Mouse (Mus musculus) olfactory bulb, adult 2 months (tissue): ENCODE results near the gene Ip6k3. TPM values are rescaled to one million over a fixed set of nuclear protein-coding genes. Genes with fewer than 3 reads are reported as not detected.

Source experiments
- H3K27ac ChIP-seq: fragments of 200-500 bp; 2 replicates; pipeline ENCODE4 v1.5.1; 2012; ENCODE audit warnings: low read depth, low read length; ENCODE audit not compliant: insufficient read depth
- H3K4me1 ChIP-seq: fragments of 200-500 bp; 2 replicates; pipeline ENCODE4 v1.6.1; 2012; ENCODE audit warnings: low read length; ENCODE audit not compliant: control insufficient read depth, insufficient read depth
- H3K4me3 ChIP-seq: fragments of 200-500 bp; 2 replicates; pipeline ENCODE4 v1.5.1; 2012; ENCODE audit warnings: mild to moderate bottlenecking, low read depth, low read length, moderate library complexity; ENCODE audit not compliant: insufficient read depth
- CTCF ChIP-seq: fragments of 200-500 bp; IDR thresholded peaks from 2 replicates; pipeline ENCODE4 v1.5.1; 2012; ENCODE audit warnings: low read depth, mild to moderate bottlenecking, low read length, moderate library complexity; ENCODE audit not compliant: insufficient read depth
- POLR2A ChIP-seq: fragments of 200-500 bp; IDR thresholded peaks from 2 replicates; pipeline ENCODE4 v1.6.1; 2012; ENCODE audit warnings: mild to moderate bottlenecking, low read depth, low read length, moderate library complexity; ENCODE audit not compliant: insufficient read depth
- WGBS: fragments of 180-500 bp; shearing (Covaris S2); methylation state at CpG from one replicate; pipeline ENCODE4 v1.1.7; 2018; 5-methylcytosine and 5-hydroxymethylcytosine counted together
- polyA plus RNA-seq: library from polyadenylated mRNA; stranded (reverse); fragments of >200 nt; gene quantifications from 2 replicates; pipeline ENCODE4 v1.2.4, GENCODE M21; 2012; ENCODE audit warnings: low replicate concordance; ENCODE audit not compliant: missing spikeins, insufficient read depth, insufficient read length

The Ip6k3 gene
- polyA plus RNA-seq, 1 experiment, result not detected

DNA sequence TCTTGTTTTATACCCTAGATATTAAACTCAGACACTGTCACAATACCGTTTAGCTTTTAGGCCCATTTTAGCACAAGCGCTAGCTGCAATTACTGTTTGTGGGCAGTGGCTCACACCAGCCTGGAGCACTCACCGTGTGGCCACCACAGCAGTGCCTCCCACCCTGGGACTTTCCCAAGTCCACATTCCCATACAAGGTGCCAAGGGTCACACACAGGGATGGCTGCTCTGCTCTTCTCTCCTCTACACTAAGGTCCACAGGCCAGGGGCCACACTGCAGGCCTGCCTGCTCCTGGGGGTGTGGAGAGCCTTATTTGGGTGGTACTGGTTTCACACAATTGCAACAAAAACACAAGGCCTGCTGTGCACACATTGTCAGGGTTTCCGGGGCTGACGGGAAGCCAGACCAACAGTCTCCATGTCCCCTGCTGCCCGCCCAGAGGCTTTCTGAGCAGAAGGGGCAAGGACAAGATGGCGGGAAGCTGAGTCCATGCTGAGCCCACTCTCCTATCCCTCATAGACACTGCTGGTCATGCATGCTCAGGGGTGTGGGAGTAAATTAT, 43.7 kb downstream of the Ip6k3 start:
- 75% methylated on average over 7 of the region's 7 CpGs for WGBS

GRCm38 (mm10) chr17:27123103-27123502, 44.5 kb downstream of the Ip6k3 start:
- WGBS, result 95% methylated on average over 2 of the region's 2 CpGs
- no peak overlapping the region for H3K27ac ChIP-seq
- no peak overlapping the region for H3K4me3 ChIP-seq
- TF ChIP-seq CTCF, result no peak
- no peak for TF ChIP-seq POLR2A
- H3K4me1 ChIP-seq, result peaks cover 58% of the 10 kb centered on the region

More for the DNA sequence above, 43.7 kb downstream of the Ip6k3 start:
- Histone ChIP-seq H3K27ac (no peak overlapping the region), H3K4me3 (no peak overlapping the region), H3K4me1 (peaks cover 60% of the 10 kb centered on the region)
- TF ChIP-seq CTCF (no peak), POLR2A (no peak)

DNA sequence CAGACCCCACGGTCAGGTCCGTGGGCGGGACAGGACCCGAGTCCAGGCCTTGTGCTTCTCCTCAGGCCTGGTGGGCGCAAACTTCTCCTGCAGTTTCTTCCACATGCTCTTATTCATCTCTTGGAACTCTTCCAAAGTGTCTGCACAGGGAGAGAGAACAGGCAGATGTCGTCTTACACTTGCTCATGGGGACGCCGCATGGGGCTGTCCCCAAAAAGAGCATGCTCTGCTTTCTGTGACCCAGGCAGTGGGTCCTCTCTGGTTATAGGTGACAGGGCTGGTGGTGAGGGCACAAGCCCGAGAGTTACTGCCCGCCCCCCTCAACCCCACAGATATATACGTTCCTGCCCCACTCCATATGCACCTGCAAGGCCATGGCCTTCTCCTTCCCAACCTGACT, 44.9 kb downstream of the Ip6k3 start:
- Histone ChIP-seq H3K27ac (no peak overlapping the region), H3K4me1 (peaks cover 56% of the 10 kb centered on the region)
- 71% methylated on average over 11 of the region's 11 CpGs for whole genome bisulfite sequencing

DNA sequence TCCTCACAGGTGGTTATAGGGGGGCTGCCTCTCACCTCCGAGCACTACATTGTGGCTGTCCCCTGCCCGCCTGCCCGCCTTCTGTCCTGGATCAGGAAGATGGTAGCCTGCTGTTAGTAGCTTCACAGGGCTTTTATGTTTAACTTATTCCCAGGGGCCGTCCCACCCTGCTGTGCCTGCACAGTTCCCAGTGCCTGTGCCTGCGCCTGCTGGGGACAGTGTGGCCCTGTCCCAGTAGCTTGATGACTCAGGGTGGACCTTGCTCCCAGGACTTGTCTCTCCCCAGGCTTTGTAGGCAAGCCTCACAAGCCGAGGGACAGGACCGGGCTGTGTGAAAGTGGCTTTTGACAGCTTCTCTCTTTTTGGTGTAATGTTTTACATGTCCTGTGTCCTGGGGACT, 45.8 kb downstream of the Ip6k3 start:
- TF ChIP-seq CTCF (no peak), POLR2A (no peak)
- no peak overlapping the region for H3K27ac ChIP-seq
- 89% methylated on average over 7 of the region's 7 CpGs for WGBS

More for the DNA sequence above, 44.9 kb downstream of the Ip6k3 start:
- H3K4me3 ChIP-seq, result no peak overlapping the region
- no peak for TF ChIP-seq POLR2A
- no peak for TF ChIP-seq CTCF

DNA sequence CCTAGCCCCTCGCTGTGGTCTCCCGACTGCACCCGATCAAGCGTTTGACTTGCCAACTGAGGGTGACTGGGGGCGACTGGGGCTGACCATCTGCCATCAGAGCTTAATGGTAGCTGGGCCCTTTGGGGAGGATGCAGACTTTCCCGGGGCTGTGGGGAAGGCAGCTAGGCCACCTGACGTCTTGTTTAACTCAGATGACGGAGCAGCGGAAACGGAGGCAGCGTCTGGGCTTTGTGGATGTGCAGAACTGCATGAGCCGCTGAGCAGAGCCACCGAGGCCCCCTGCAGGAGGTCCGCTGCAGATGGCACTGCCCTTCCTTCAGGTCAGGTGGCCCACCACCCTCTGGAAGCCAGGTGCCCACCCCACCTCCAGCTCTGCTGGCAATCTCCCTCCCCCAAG, 46.3 kb downstream of the Ip6k3 start:
- TF ChIP-seq CTCF (no peak), POLR2A (no peak)
- WGBS, result 51% methylated on average over 14 of the region's 14 CpGs

More for the DNA sequence above, 45.8 kb downstream of the Ip6k3 start:
- no peak overlapping the region for H3K4me3 ChIP-seq
- peaks cover 48% of the 10 kb centered on the region for H3K4me1 ChIP-seq

DNA sequence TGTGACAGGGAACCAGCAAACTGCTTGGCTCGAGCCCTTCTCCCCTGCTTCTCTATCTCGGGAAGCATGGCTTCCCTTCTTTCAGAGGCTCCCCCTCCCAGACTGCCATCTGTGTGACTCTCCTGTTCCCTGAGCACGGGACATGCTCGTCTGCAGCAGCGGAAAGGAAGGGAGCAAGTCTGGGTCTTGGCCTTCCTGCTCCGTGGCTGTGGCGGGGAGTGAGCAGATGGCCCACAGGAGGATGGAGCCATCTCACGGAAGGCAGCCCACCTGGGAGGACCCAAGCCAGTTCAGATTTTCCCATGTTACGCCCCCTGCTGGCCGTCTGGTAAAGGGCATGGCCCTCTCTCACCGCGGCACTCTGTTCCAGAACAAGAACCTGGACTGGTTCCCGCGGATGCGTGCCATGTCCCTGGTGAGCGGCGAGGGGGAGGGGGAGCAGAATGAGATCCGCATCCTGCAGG, 47.0 kb downstream of the Ip6k3 start:
- Histone ChIP-seq H3K4me3 (no peak overlapping the region), H3K4me1 (peaks cover 38% of the 10 kb centered on the region), H3K27ac (0 out of 2 replicates have a peak overlapping the region, but pooled peaks have one; percentile 8)
- 10% methylated on average over 18 of the region's 18 CpGs for WGBS
- TF ChIP-seq CTCF (peak; percentile 76), POLR2A (no peak)

More for the DNA sequence above, 46.3 kb downstream of the Ip6k3 start:
- Histone ChIP-seq H3K4me1 (peaks cover 44% of the 10 kb centered on the region), H3K27ac (peak overlapping the region; percentile 8; the same call in 1 of the 2 replicates), H3K4me3 (no peak overlapping the region)

GRCm38 (mm10) chr17:27119954-27120353, 47.6 kb downstream of the Ip6k3 start:
- TF ChIP-seq POLR2A (no peak), CTCF (no peak)
- Histone ChIP-seq H3K27ac (no peak overlapping the region), H3K4me1 (peaks cover 32% of the 10 kb centered on the region), H3K4me3 (no peak overlapping the region)
- WGBS, result 67% methylated on average over 8 of the region's 8 CpGs

DNA sequence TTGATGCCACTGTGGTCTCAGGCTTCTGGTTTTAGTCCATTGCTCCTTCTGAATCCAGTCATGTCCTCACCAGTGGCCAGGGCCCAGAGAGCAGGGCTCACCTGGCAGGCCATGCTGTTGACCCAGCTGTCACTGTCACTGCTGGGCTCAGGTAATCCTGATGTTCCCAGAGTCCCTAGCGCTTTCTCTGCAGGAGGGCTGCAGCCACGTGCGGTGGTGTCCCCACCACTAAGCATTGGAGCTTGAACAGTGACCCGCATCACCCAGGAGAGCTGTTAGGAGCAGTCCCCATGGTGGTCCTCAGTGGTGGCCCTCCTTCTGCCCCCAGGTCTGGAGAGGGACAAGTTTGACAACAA, 48.1 kb downstream of the Ip6k3 start:
- no peak overlapping the region for H3K27ac ChIP-seq

DNA sequence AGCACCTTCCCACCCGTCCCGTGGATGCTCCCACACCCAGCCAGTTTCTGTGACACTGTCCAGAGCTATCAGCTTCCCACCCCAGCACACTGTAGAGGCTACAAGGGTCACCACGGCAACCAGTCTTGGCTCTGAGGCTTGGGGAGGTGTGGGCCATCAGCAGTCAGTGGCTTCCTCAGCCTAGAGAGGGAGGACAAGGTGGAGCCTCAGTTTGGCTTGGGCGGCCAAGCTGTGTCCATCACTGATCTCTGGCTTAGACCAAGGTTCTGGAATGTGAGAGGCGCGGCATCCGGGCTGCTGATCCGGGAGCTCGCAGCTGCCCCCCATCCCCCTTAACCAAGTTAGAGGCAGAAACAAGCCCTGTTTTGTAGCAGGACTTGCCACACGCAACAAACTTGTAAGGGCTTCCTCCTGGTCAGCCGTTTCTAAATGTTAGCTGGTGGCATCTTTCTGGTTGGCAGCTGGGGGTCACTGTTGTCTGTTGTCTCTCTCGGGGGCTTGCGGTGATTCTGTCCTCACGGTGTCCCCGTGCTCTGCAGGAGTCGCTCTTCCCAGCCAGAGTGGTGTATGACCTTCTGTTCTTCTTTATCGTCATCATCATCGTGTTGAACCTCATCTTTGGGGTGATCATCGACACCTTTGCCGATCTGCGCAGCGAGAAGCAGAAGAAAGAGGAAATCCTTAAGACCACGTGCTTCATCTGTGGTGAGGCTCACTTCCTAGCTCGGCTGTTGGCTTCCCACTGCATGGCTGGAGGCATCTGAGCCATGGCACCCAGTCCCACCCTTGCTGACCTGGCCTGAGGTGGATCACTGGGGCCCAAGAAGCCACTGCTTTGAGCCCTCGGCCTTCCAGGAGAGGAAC, 48.7 kb downstream of the Ip6k3 start:
- H3K4me1 ChIP-seq, result peaks cover 29% of the 10 kb centered on the region

More for the DNA sequence above, 48.1 kb downstream of the Ip6k3 start:
- TF ChIP-seq CTCF (no peak), POLR2A (no peak)
- no peak overlapping the region for H3K4me3 ChIP-seq
- WGBS, result 91% methylated on average over 4 of the region's 4 CpGs
- H3K4me1 ChIP-seq, result peaks cover 31% of the 10 kb centered on the region

More for the DNA sequence above, 48.7 kb downstream of the Ip6k3 start:
- 87% methylated on average over 25 of the region's 25 CpGs for WGBS
- TF ChIP-seq CTCF (no peak), POLR2A (no peak)
- Histone ChIP-seq H3K27ac (no peak overlapping the region), H3K4me3 (no peak overlapping the region)
